Mouse (Mus musculus) G1E (cell line): Measurements from ENCODE around the gene Kcnj4. TPM values are rescaled to one million over a fixed set of nuclear protein-coding genes. Genes with fewer than 3 reads are reported as not detected.

ENCODE experiments used
- ATAC-seq: 2 replicates; pipeline ENCODE4 v1.8.0; 2016; ENCODE audit warnings: mild to moderate bottlenecking; ENCODE audit not compliant: insufficient number of reproducible peaks, poor library complexity, low FRiP score, severe bottlenecking; ENCODE audit errors: extremely low read depth
- DNase-seq: peaks from one replicate; pipeline ENCODE4 v3.0.0; 2012; ENCODE audit warnings: low spot score
- H3K27me3 ChIP-seq: 2 replicates; pipeline ENCODE4 v1.6.1; 2012; ENCODE audit warnings: mild to moderate bottlenecking, low read length, inconsistent platforms; ENCODE audit not compliant: insufficient read depth
- H3K36me3 ChIP-seq: replicated peaks from 2 replicates; pipeline ENCODE3; 2012; ENCODE audit warnings: mild to moderate bottlenecking, inconsistent platforms
- H3K4me1 ChIP-seq: 2 replicates; pipeline ENCODE4 v1.6.1; 2012; ENCODE audit warnings: low read depth, low read length, inconsistent platforms, mixed read lengths; ENCODE audit not compliant: insufficient read depth
- H3K4me3 ChIP-seq: 2 replicates; pipeline ENCODE4 v1.5.1; 2012; ENCODE audit warnings: low read depth, mild to moderate bottlenecking, inconsistent platforms, low read length, moderate library complexity, mixed read lengths
- H3K9me3 ChIP-seq: replicated peaks from 2 replicates; pipeline ENCODE4 v1.6.1; 2012; ENCODE audit warnings: inconsistent platforms
- CTCF ChIP-seq: IDR thresholded peaks from 2 replicates; pipeline ENCODE4 v1.5.1; 2012; ENCODE audit warnings: low read depth, low read length, inconsistent platforms, mixed read lengths
- GATA1 ChIP-seq: IDR thresholded peaks from 2 replicates; pipeline ENCODE4 v1.6.1; 2012; ENCODE audit warnings: borderline replicate concordance, low read length, inconsistent platforms, mixed read lengths
- GATA2 ChIP-seq: IDR thresholded peaks from 2 replicates; pipeline ENCODE4 v1.6.1; 2012; ENCODE audit warnings: low read depth, low read length, inconsistent platforms, borderline replicate concordance
- POLR2AphosphoS5 ChIP-seq: IDR thresholded peaks from 2 replicates; pipeline ENCODE4 v1.6.1; 2012; ENCODE audit warnings: low read depth, low read length, inconsistent platforms; ENCODE audit not compliant: insufficient replicate concordance
- TAL1 ChIP-seq: conservative IDR thresholded peaks from 2 replicates; pipeline ENCODE4 v1.6.1; 2012; ENCODE audit warnings: low read depth, low read length, inconsistent platforms, mixed read lengths
- polyA plus RNA-seq: library from polyadenylated mRNA; stranded (reverse); fragments of >175 nt; gene quantifications from 2 replicates; pipeline ENCODE4 v1.2.3, GENCODE M21; 2012
- total RNA-seq, 2 experiments: library from RNA; stranded (forward) in 1 of 2; stranded (reverse) in 1 of 2; fragments of 200-1000 nt in 1 of 2; fragments of >200 nt in 1 of 2; fragmentation: Nextera tagmentation in 1 of 2; gene quantifications; 2 replicates each; pipeline ENCODE4 v1.2.3; 2014 to 2017

Kcnj4 gene
- total and polyA plus RNA-seq, 3 experiments, result 0.05 TPM; not detected in 2

DNA sequence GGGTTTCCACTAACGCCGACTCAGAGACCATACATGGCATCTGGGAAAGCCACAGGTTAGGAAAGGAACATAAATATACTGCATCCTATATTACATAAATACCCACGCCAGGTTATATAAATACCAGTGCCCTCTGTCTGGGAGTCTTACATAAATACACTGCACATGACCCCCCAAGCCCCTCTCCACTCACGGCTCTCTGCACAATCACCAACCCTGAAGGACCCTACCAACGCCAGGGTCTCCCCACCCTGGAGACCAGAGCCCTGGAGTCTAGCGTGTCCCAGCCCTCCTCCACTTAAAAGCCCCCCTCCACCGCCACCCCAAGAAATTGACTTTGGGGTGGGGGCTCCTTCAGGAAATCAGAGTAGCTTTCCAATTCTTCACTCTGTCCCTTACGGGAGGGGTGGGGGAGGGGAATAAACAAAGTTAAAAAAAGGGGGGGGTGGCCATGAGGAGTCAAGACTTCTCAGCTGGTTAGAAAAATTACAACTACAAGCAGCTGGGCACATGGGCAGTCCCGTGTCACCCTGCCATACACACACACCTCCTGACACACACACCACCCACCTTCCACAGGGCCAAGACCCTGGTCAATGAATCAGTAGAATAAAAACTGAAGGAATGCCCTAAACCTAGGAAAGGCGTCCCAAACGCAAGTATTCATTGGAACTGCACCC lies 64.2 kb downstream of the Kcnj4 start:
- Histone ChIP-seq H3K4me3 (no peak overlapping the region), H3K4me1 (no peaks in the 10 kb centered on the region), H3K27me3 (peaks cover 40% of the 10 kb centered on the region), H3K9me3 (no peaks in the 10 kb centered on the region), H3K36me3 (no peaks in the 10 kb centered on the region)
- TF ChIP-seq GATA1 (no peak), GATA2 (no peak), CTCF (no peak)
- ATAC-seq (no peak), DNase-seq (no peak)

DNA sequence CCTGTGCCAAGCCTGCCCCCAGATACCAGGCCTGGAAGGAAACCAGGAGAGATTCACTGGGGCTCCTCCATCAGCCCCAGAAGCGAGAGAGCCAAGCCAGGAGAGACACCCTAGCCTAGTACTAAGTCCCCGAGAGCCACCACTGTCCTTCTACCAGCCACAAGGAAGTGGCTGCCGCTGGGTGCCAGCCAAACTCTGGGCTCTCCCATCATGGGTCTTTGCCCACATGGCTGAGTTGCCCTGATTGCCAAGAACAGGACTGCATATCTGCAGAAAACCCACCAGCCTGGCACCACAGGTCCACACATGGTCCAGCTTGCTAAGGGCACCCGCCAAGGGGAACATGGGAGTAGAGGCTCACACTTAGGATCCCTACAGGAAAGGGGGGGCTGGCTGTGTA lies 64.8 kb downstream of the Kcnj4 start:
- peaks cover 42% of the 10 kb centered on the region for H3K27me3 ChIP-seq
- no peaks in the 10 kb centered on the region for H3K4me1 ChIP-seq
- TF ChIP-seq TAL1, result no peak
- no peak for TF ChIP-seq GATA1
- no peaks in the 10 kb centered on the region for H3K36me3 ChIP-seq
- DNase-seq (no peak), ATAC-seq (no peak)
- H3K4me3 ChIP-seq, result no peak overlapping the region
- no peaks in the 10 kb centered on the region for H3K9me3 ChIP-seq

DNA sequence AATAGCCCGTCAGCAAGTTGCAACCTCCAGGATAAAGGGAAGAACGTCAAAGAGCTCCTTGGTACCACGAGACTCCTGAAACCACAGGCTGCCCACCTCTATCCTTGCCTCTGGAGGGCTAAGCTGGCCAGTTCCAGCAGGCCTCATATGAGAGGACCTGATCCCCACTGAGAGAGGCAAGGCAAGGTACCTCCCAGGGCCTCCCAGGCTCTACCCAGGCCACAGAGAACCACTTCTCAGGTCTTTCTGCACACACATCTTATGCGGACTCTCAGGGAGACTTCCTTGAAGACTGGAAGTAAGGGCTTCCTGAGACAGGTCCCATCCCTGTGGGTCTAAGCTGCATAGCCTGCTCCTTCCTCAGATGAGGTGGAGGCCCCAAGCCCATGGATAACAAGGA lies 65.7 kb downstream of the Kcnj4 start:
- no peaks in the 10 kb centered on the region for H3K9me3 ChIP-seq
- no peak for ATAC-seq
- TF ChIP-seq CTCF (no peak), TAL1 (no peak), GATA1 (no peak), POLR2AphosphoS5 (no peak), GATA2 (no peak)
- DNase-seq, result no peak
- peaks cover 41% of the 10 kb centered on the region for H3K27me3 ChIP-seq
- H3K4me1 ChIP-seq, result no peaks in the 10 kb centered on the region
- no peaks in the 10 kb centered on the region for H3K36me3 ChIP-seq
- no peak overlapping the region for H3K4me3 ChIP-seq

DNA sequence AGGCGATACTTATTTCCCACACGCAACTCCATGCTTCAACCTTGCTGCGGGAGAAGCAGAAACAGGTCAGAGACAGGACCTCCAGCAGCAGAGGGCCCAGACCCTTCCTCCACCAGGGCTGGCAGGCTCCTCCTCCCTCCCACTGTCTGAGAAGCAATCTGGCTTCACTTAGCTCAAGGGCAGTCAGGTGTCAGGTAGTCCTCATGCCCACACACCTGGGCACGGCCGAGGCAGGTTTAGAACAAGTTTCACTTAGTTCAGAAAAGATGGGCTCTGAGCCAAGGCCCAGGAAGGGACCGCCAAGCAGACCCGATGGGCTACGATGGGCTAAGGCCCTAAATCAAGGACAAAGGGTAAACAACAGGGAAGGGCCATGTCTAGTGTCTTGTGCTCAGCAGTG lies 66.2 kb downstream of the Kcnj4 start:
- Histone ChIP-seq H3K27me3 (peaks cover 36% of the 10 kb centered on the region), H3K36me3 (no peaks in the 10 kb centered on the region), H3K9me3 (no peaks in the 10 kb centered on the region), H3K4me3 (no peak overlapping the region), H3K4me1 (no peaks in the 10 kb centered on the region)
- DNase-seq (no peak), ATAC-seq (no peak)
- TF ChIP-seq GATA2, result no peak
- no peak for TF ChIP-seq GATA1
- no peak for TF ChIP-seq TAL1
- TF ChIP-seq POLR2AphosphoS5, result no peak
- no peak for TF ChIP-seq CTCF

DNA sequence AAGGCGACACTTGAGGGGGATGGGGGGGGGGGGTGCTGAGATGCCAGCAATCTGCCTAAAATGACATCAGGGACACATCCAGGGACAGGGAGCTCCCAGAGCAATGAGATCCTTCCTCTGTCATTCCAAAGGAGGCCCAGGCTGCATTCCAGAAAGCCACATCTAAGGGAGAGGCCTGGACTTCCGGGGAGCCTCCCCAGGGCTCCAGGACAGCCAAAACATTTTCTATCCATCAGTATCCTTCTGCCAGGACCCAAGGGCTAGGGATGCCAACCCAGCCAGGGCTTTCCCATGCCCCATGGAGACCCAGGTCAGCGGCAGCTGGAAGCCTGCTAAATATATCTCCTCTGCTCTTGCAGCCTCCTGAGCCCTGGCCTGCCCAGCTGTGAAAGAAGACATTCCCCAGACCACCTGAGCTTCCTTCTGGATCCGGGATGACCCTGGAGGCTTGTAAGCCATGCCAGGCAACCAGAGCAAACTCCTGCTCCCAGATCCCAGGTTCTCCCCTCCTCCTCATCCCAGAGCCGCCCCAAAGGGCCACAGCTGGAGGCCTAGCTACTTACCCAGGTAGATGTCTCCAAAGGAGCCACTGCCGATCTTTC lies 66.7 kb downstream of the Kcnj4 start:
- Histone ChIP-seq H3K27me3 (peaks cover 33% of the 10 kb centered on the region), H3K4me3 (no peak overlapping the region), H3K9me3 (no peaks in the 10 kb centered on the region), H3K36me3 (no peaks in the 10 kb centered on the region), H3K4me1 (no peaks in the 10 kb centered on the region)
- no peak for ATAC-seq
- DNase-seq, result no peak
- TF ChIP-seq GATA2, result no peak
- no peak for TF ChIP-seq GATA1
- no peak for TF ChIP-seq POLR2AphosphoS5
- no peak for TF ChIP-seq CTCF
- no peak for TF ChIP-seq TAL1

DNA sequence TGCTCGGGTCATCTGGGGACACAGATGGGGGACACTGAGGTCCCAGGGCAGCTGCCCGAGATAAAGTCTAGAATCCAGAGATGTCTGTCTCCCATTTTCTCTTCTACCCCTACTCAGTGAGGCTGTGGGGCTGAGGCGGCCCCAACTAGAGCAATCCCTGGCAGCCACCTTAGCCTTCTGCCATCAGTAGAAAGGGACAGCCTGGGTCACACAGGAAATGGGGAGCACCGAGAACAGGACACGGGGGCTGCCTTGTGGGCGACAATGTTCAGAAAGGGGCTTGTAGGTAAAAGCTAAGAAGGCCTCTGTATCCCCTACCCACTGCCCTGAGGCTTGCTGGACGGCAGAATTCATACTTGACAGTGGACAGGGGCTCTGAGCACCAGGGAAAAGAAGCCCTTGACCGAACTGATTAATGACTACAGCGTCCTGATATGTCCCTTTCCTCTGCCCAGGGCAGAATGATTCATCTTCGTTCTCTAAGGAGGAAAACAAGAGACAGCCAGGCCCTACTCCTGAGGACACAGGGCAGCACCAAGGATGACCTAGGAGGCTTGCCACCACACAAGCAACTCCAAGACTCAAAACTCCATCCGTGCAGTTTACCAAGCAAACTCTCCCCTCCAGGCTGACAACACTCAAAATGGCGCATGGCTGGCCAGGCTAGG lies 67.4 kb downstream of the Kcnj4 start:
- TF ChIP-seq TAL1 (no peak), GATA2 (no peak), POLR2AphosphoS5 (no peak), GATA1 (no peak), CTCF (no peak)
- Histone ChIP-seq H3K4me3 (no peak overlapping the region), H3K36me3 (no peaks in the 10 kb centered on the region), H3K9me3 (no peaks in the 10 kb centered on the region), H3K27me3 (peaks cover 28% of the 10 kb centered on the region), H3K4me1 (no peaks in the 10 kb centered on the region)
- DNase-seq (no peak), ATAC-seq (no peak)

DNA sequence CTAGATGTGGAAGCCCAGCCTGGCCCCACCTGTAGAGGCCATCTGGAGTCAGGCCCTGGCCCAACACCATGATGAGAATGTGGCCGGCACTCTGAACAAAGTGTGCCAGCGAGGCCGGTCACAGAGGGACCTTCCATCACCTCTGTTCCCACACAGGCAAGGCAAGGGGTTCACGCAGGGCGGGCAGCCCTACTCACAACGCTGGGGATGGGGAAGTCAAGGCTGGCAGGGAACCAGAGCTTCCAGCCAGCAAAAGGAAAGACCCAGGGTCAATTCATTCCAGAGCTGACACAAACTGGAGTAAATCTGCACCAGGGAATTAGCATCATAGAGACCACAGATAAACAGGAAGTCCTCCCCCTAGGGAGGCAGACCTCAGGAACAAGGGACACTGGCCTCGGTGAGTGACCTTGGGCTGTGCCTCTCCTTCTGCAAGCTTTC lies 68.5 kb downstream of the Kcnj4 start:
- H3K4me3 ChIP-seq, result no peak overlapping the region
- DNase-seq, result no peak
- H3K9me3 ChIP-seq, result no peaks in the 10 kb centered on the region
- peaks cover 24% of the 10 kb centered on the region for H3K27me3 ChIP-seq
- H3K36me3 ChIP-seq, result no peaks in the 10 kb centered on the region
- TF ChIP-seq GATA1, result no peak
- no peak for TF ChIP-seq CTCF
- ATAC-seq, result no peak
- H3K4me1 ChIP-seq, result no peaks in the 10 kb centered on the region
